Mouse (Mus musculus) left cerebral cortex, adult 2 months (tissue): ENCODE measurements around the gene Zfpm1. TPM values are rescaled to one million over a fixed set of nuclear protein-coding genes. Genes with fewer than 3 reads are reported as not detected.

Experiments
- DNase-seq, 2 experiments: peaks; one replicate each; pipeline ENCODE4 v3.0.0; 2021 to 2022; ENCODE audit warnings: low spot score in 2 of 2, mixed read lengths in 1 of 2; ENCODE audit errors: extremely low spot score in 1 of 2
- H3K27ac ChIP-seq: fragments of 200-600 bp; 2 replicates; pipeline ENCODE4 v1.8.1; 2022
- H3K4me3 ChIP-seq: fragments of 200-600 bp; 2 replicates; pipeline ENCODE4 v1.8.1; 2022
- CTCF ChIP-seq: fragments of 200-600 bp; IDR thresholded peaks from 2 replicates; pipeline ENCODE4 v1.8.1; 2022; ENCODE audit warnings: antibody characterized with exemption, mild to moderate bottlenecking, moderate library complexity
- intact Hi-C: fragments of 180-260 bp; cut with DNase I; formaldehyde crosslinking; loops from one replicate; pipeline ENCODE4 v1.15.1; 2025
- total RNA-seq, 2 experiments: library from RNA; stranded (reverse); gene quantifications; 2 replicates each; pipeline ENCODE4 v1.2.3; 2021

The Zfpm1 gene
- total RNA-seq, 2 experiments from 2014 or later, result 39.5 to 42.1 TPM

- intact Hi-C loops, result loop anchor here (2.0 kb wide), 1 partner anchor 17 kb away; the partner anchor contains the start of gene Trhr2
- peak overlapping the region; percentile 74 for H3K27ac ChIP-seq
- peak in 1 of 2 experiments; percentile 53 for DNase-seq
- no peak for TF ChIP-seq CTCF
- peak overlapping the region; percentile 36 for H3K4me3 ChIP-seq
Measured at GRCm38 (mm10) chr8:122343758-122344157, 61.8 kb downstream of the Zfpm1 start.

- TF ChIP-seq CTCF, result no peak
- Histone ChIP-seq H3K4me3 (no peak overlapping the region), H3K27ac (peak overlapping the region; percentile 61)
- DNase-seq, result no peak
- intact Hi-C loops, result loop anchor here (2.0 kb wide), 1 partner anchor 17 kb away; the partner anchor contains the start of gene Trhr2
Measured at GRCm38 (mm10) chr8:122344219-122344618, 62.3 kb downstream of the Zfpm1 start.

DNA sequence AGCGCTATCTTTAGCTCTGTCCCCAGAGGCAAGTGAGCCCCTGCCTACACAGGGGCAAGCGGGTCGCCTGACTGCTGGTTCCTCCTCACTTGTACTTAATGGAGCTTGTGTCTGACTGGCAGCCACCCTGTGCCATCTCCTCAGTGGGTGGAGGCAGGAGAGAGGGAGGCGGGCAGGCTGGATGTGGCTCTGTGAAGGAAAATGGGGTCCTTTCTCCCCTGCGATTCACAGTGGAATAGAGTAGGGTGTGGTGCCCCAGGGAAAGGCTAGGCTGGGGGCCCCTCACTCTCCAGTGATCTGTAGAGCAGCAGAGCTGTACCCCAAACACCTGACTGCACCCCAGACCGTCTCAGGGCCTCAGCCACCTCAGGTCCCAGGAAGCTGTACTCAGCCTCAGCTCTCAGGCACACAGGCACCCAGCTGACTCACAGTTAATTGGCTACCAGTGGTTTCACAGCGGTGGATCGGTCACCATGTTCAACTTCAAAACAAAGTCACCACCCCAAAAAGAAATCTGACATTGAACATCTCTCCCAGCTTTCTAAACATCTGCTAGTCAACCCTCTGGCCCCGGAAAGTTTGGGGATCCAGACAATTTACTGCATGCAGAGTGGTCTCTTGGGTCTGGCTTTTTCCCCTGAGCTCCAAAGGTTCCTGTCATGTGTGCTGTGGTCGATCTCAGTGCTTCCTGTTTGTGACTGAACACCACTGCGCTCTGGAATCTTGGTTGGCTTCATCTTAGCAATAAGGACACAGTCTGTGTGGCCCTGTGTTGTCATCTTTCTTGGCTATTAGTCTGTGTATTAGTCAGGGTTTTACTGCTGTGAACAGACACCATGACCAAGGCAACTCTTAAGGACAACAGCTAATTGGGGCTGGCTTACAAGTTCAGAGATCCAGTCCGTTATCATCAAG, 63.5 kb downstream of the Zfpm1 start:
- Histone ChIP-seq H3K27ac (peak overlapping the region; percentile 16; the same call in 1 of the 2 replicates), H3K4me3 (no peak overlapping the region)
- intact Hi-C loops, result loop anchor here (2.0 kb wide), 1 partner anchor 15 kb away; the partner anchor contains the start of gene Trhr2
- TF ChIP-seq CTCF, result no peak
- DNase-seq, result no peak

DNA sequence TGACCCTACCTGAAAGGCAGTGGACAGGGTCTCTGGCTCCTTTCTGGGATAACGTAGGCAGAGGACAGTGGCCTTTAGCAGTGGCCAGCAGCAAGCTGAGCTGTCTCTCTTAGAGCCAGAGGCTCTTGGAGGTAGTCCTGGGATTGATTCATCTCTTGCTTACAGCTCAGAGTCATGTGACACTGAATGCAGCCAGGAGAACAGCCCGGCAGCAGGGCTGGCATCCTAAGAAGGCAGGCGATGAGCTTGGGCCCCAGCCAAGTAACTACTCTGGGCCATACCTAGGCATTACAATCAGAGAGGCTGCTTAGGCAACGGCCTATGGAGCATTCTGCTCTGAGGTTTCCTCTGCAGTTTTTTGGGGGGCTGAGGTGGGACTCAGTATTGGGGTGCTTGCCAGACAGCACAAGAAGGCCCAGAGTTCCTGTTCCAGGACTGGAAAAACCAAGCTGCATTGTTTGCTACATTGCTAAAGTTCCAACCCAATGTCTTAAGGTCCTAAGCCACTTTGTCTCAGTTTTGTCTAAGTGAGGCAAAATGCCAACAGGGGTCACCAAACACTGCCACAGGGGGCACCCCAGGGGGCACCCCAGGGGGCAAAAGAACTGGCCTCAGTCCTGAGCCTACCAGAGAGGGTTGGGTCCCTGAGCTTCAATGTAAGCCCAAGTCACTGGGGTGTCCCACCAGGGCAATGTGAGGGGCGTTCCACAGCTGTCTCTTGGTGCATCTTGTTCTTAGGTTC, 66.0 kb downstream of the Zfpm1 start:
- peak overlapping the region; percentile 77 for H3K27ac ChIP-seq
- DNase-seq, result peak in 1 of 2 experiments; percentile 62
- H3K4me3 ChIP-seq, result no peak overlapping the region
- TF ChIP-seq CTCF, result no peak
- intact Hi-C loops, result no loop called here

GRCm38 (mm10) chr8:122349357-122350297, 67.7 kb downstream of the Zfpm1 start:
- H3K27ac ChIP-seq, result no peak overlapping the region
- intact Hi-C loops, result no loop called here
- TF ChIP-seq CTCF, result no peak
- DNase-seq, result no peak
- H3K4me3 ChIP-seq, result no peak overlapping the region

- no peak overlapping the region for H3K4me3 ChIP-seq
- intact Hi-C loops, result no loop called here
- DNase-seq, result no peak
- TF ChIP-seq CTCF, result no peak
- no peak overlapping the region for H3K27ac ChIP-seq
Measured at GRCm38 (mm10) chr8:122350309-122351089, 68.6 kb downstream of the Zfpm1 start.

DNA sequence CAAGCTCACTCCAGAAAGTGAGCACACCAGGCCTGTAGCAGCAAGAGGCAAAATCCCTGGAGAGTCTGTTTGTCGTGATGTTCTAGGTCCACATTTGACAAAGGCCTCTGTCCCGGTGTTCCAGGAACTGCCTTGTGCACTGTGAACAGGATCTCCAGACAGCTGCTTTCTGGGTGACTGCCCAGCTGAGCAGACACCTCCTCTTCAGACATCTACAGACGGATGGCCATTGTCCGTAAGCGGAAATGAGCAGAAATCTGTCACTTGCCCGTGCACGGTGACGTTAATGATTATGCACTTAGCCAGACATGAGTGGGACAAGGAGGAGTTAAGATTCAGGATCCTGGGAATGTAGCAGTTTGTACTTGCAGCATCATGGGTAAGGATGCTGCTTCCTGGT, 72.2 kb downstream of the Zfpm1 start:
- no peak for DNase-seq
- intact Hi-C loops, result no loop called here

GRCm38 (mm10) chr8:122355642-122356606, 74.0 kb downstream of the Zfpm1 start:
- TF ChIP-seq CTCF, result no peak
- peak; percentile 60 to 63 for DNase-seq
- no peak overlapping the region for H3K4me3 ChIP-seq
- peak overlapping the region; percentile 93 for H3K27ac ChIP-seq
- intact Hi-C loops, result no loop called here

More for the DNA sequence above, 72.2 kb downstream of the Zfpm1 start:
- Histone ChIP-seq H3K27ac (peak overlapping the region; percentile 32; the same call in 1 of the 2 replicates), H3K4me3 (no peak overlapping the region)
- TF ChIP-seq CTCF, result no peak

GRCm38 (mm10) chr8:122357202-122357601, 75.3 kb downstream of the Zfpm1 start:
- DNase-seq, result no peak
- intact Hi-C loops, result no loop called here
- Histone ChIP-seq H3K27ac (peak overlapping the region; percentile 93), H3K4me3 (no peak overlapping the region)
- no peak for TF ChIP-seq CTCF
